Mouse (Mus musculus) hindbrain, embryonic 13.5 days (tissue): ENCODE measurements around the gene Bnipl. TPM values are rescaled to one million over a fixed set of nuclear protein-coding genes. Genes with fewer than 3 reads are reported as not detected.

Experiments
- ATAC-seq: fragments of 200-750 bp; cut with Nextera tagmentation; 2 replicates; pipeline ENCODE4 v1.8.0; 2017; ENCODE audit warnings: moderate TSS enrichment; ENCODE audit not compliant: low FRiP score
- H3K27ac ChIP-seq: fragments of 300-500 bp; sonication (generic); 2 replicates; pipeline ENCODE4 v1.5.1; 2015; ENCODE audit warnings: inconsistent platforms, mild to moderate bottlenecking, moderate library complexity
- H3K27me3 ChIP-seq: fragments of 300-500 bp; sonication (generic); 2 replicates; pipeline ENCODE4 v1.6.1; 2015; ENCODE audit warnings: mild to moderate bottlenecking, inconsistent platforms
- H3K36me3 ChIP-seq: fragments of 300-500 bp; sonication (generic); 2 replicates; pipeline ENCODE4 v1.6.1; 2015; ENCODE audit warnings: mild to moderate bottlenecking, inconsistent platforms
- H3K4me1 ChIP-seq: fragments of 300-500 bp; sonication (generic); replicated peaks from 2 replicates; pipeline ENCODE4 v1.6.1; 2015; ENCODE audit warnings: inconsistent platforms
- H3K4me2 ChIP-seq: fragments of 300-500 bp; sonication (generic); 2 replicates; pipeline ENCODE4 v1.6.1; 2015; ENCODE audit warnings: inconsistent platforms, mild to moderate bottlenecking, moderate library complexity
- H3K4me3 ChIP-seq: fragments of 300-500 bp; sonication (generic); 2 replicates; pipeline ENCODE4 v1.5.1; 2015; ENCODE audit warnings: mild to moderate bottlenecking, inconsistent platforms
- H3K9ac ChIP-seq: fragments of 300-500 bp; sonication (generic); 2 replicates; pipeline ENCODE4 v1.6.1; 2015; ENCODE audit warnings: mild to moderate bottlenecking, inconsistent platforms
- H3K9me3 ChIP-seq: fragments of 300-500 bp; sonication (generic); 2 replicates; pipeline ENCODE4 v1.6.1; 2016; ENCODE audit warnings: inconsistent platforms
- whole genome bisulfite sequencing: fragments of 180-500 bp; shearing (Covaris S2); methylation state at CpG from one replicate; pipeline ENCODE4 v1.1.7; 2015; 5-methylcytosine and 5-hydroxymethylcytosine counted together
- polyA plus RNA-seq: library from polyadenylated mRNA; unstranded; fragments of >200 nt; fragmentation: Nextera tagmentation; extraction: Ambion mirVana; gene quantifications from 2 replicates; pipeline ENCODE4 v1.2.1, GENCODE M21; 2015

The Bnipl gene
- polyA plus RNA-seq, 1 experiment from 2014 or later: 0.25 TPM

DNA sequence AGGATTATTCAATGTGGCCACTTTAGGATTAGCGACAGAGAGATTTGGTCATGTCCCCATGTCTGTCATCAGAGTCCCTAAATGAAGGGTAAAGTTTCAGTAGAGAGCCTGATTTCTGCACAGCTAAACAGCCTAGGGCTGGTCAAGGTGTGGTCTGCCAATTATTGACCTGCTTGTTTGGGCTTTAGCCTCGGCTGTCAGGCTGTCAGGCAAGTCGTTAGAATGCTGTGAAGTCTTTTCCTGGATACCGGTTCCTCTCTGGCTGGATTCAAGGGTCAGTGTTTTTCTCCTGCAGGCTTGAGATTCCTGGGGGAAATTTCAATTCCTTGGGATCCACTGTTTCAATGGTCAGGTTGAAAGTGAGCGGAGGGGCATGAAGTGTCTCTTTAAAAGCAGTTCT, 35.0 kb upstream of the Bnipl start:
- peaks cover 27% of the 10 kb centered on the region for H3K4me1 ChIP-seq
- peaks cover 33% of the 10 kb centered on the region for H3K36me3 ChIP-seq
- H3K9ac ChIP-seq: no peak overlapping the region
- H3K27ac ChIP-seq: no peak overlapping the region
- ATAC-seq: no peak
- H3K9me3 ChIP-seq: no peaks in the 10 kb centered on the region
- H3K4me3 ChIP-seq: no peak overlapping the region
- no peak overlapping the region for H3K4me2 ChIP-seq
- H3K27me3 ChIP-seq: no peaks in the 10 kb centered on the region
- 76% methylated on average over 5 of the region's 5 CpGs for WGBS

GRCm38 (mm10) chr3:95285390-95285789, 34.4 kb upstream of the Bnipl start:
- 96% methylated on average over 5 of the region's 5 CpGs for WGBS
- ATAC-seq: no peak
- 0 out of 2 replicates have a peak overlapping the region, but pooled peaks have one; percentile 13 for H3K9ac ChIP-seq

DNA sequence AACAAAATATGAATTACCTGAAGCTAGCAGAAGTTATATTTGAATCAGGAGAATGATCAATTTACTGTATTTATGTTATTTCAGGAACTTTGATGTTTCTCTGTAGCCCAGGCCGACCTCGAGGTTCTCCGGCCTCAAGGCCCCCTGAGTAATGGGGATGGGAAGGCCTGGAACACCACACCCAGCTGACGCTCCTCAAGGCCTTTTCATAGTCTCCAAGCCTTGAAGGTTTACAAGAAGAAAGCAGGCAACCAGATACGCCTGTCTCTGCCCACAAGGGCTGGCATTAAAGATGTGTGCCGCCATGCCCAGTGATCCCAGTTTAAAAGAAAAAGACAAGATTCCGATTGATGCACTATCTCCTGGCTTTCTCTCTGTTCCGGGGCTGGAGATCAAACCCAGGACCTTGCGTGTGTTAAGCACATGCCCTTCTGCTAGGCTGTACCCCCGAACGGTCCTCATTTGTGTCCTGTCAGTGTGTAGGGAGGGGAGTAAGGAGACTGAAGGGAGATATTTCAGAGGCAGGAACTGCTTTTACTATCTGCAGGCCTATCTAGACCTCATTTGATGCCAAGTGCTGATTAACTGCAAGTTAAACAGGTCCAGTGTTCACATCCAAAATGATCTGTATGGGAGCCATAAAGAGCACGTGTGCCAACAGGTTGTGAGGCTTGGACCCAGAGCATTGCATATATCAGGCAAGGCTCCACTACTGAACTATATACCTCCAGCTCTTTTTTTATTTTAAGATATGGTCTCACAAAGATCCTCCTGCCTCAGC, 33.7 kb upstream of the Bnipl start:
- H3K27me3 ChIP-seq: no peaks in the 10 kb centered on the region
- ATAC-seq: no peak
- H3K9ac ChIP-seq: peak overlapping the region; percentile 89; the same call in 1 of the 2 replicates
- peak overlapping the region; percentile 85 for H3K4me2 ChIP-seq
- no peak overlapping the region for H3K27ac ChIP-seq
- H3K36me3 ChIP-seq: peaks cover 20% of the 10 kb centered on the region
- H3K9me3 ChIP-seq: no peaks in the 10 kb centered on the region
- H3K4me1 ChIP-seq: peaks cover 37% of the 10 kb centered on the region
- WGBS: 91% methylated on average over 12 of the region's 12 CpGs
- peak overlapping the region; percentile 73 for H3K4me3 ChIP-seq

More at GRCm38 (mm10) chr3:95285390-95285789, 34.4 kb upstream of the Bnipl start:
- Histone ChIP-seq H3K9me3 (no peaks in the 10 kb centered on the region), H3K27ac (no peak overlapping the region), H3K27me3 (no peaks in the 10 kb centered on the region), H3K4me1 (peaks cover 33% of the 10 kb centered on the region), H3K4me2 (no peak overlapping the region), H3K36me3 (peaks cover 27% of the 10 kb centered on the region), H3K4me3 (no peak overlapping the region)

- H3K9ac ChIP-seq: peak overlapping the region; percentile 89
- peaks cover 39% of the 10 kb centered on the region for H3K4me1 ChIP-seq
- peak overlapping the region; percentile 73 for H3K4me3 ChIP-seq
- no peak for ATAC-seq
- WGBS: 20% methylated on average over 1 of the region's 1 CpGs
- peak overlapping the region; percentile 95 for H3K27ac ChIP-seq
- no peaks in the 10 kb centered on the region for H3K9me3 ChIP-seq
- H3K4me2 ChIP-seq: peak overlapping the region; percentile 85
- no peaks in the 10 kb centered on the region for H3K27me3 ChIP-seq
- peaks cover 15% of the 10 kb centered on the region for H3K36me3 ChIP-seq
Measured at GRCm38 (mm10) chr3:95284062-95284461, 33.1 kb upstream of the Bnipl start.

- H3K27ac ChIP-seq: peak overlapping the region; percentile 95
- H3K4me1 ChIP-seq: peaks cover 39% of the 10 kb centered on the region
- no peaks in the 10 kb centered on the region for H3K9me3 ChIP-seq
- H3K36me3 ChIP-seq: peaks cover 12% of the 10 kb centered on the region
- no peak for ATAC-seq
- H3K4me3 ChIP-seq: peak overlapping the region; percentile 73
- H3K27me3 ChIP-seq: no peaks in the 10 kb centered on the region
- H3K4me2 ChIP-seq: peak overlapping the region; percentile 85
- peak overlapping the region; percentile 89 for H3K9ac ChIP-seq
- 3% methylated on average over 7 of the region's 7 CpGs for WGBS
Measured at GRCm38 (mm10) chr3:95283589-95283941, 32.6 kb upstream of the Bnipl start.

- peak overlapping the region; percentile 95 for H3K27ac ChIP-seq
- H3K36me3 ChIP-seq: peaks cover 10% of the 10 kb centered on the region
- WGBS: under 1% methylated on average over 51 of the region's 51 CpGs
- H3K4me3 ChIP-seq: peak overlapping the region; percentile 73
- peak overlapping the region; percentile 85 for H3K4me2 ChIP-seq
- H3K27me3 ChIP-seq: no peaks in the 10 kb centered on the region
- ATAC-seq: peak; percentile 65
- peaks cover 39% of the 10 kb centered on the region for H3K4me1 ChIP-seq
- H3K9ac ChIP-seq: peak overlapping the region; percentile 89
- no peaks in the 10 kb centered on the region for H3K9me3 ChIP-seq
Measured at GRCm38 (mm10) chr3:95282865-95283588, 32.0 kb upstream of the Bnipl start.

DNA sequence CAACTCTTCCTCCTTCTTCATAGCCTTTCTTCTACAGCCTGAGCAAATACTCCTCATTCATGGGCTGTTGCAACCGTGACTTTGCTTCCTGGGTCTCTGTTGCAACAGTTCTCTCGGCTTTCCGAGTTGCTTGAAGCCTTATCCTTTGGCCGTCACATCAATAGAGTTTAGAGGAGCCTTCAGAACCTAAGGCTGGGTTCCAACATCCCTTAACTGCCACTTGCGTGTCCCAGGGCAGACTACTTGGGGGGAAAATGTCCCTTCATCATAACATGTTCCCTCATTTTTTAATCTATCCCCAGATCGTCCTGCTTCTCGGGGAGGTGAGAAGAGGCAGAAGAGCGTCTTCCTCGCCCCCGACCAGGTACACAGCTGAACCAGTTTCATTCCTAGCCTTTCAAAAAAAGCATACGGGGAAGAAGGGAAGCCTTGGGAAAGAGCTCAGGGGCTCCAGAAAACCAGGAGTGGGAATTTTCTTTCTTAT, 31.4 kb upstream of the Bnipl start:
- H3K4me3 ChIP-seq: peak overlapping the region; percentile 73
- no peaks in the 10 kb centered on the region for H3K9me3 ChIP-seq
- under 1% methylated on average over 11 of the region's 11 CpGs for WGBS
- peaks cover 7% of the 10 kb centered on the region for H3K36me3 ChIP-seq
- H3K27ac ChIP-seq: peak overlapping the region; percentile 95
- H3K9ac ChIP-seq: peak overlapping the region; percentile 89
- ATAC-seq: 0 out of 2 replicates have a peak, but pooled peaks have one; percentile 4
- peak overlapping the region; percentile 85 for H3K4me2 ChIP-seq
- peaks cover 39% of the 10 kb centered on the region for H3K4me1 ChIP-seq
- H3K27me3 ChIP-seq: no peaks in the 10 kb centered on the region

GRCm38 (mm10) chr3:95281216-95282126, 30.5 kb upstream of the Bnipl start, which contains the start of the genes Mindy1 and Prune1:
TSS of gene Mindy1 (plus strand) at chr3:95281345.
TSS of gene Prune1 (minus strand) at chr3:95282076.
- Histone ChIP-seq H3K9me3 (no peaks in the 10 kb centered on the region), H3K4me2 (peak within 1 kb of the TSS; percentile 85), H3K27me3 (no peaks in the 10 kb centered on the region), H3K9ac (peak within 1 kb of the TSS; percentile 89), H3K36me3 (peaks cover 7% of the 10 kb centered on the region; the same call in 1 of the 2 replicates), H3K4me1 (peaks cover 39% of the 10 kb centered on the region), H3K4me3 (peak within 1 kb of the TSS; percentile 73), H3K27ac (peak within 1 kb of the TSS; percentile 95)
- ATAC-seq: peak; percentile 93
- under 1% methylated on average over 53 of the region's 53 CpGs for WGBS

DNA sequence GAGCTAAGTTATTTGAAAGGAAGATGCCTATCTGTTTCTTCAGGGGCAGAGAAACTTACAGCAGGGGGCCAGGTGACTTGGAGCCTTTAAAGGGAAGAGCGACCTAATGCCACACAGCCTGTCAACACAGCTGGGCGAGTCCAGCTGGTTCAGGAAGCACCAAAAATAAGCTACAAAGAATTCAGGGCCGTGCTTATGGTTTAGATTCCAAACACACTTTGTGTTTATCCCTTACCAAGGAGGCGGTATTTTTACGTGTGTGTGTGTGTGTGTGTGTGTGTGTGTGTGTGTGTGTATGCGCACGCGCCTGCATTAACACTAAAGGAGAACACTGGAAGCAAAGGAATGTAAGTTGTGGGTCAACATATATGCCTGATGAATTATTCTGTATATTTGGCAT, 29.8 kb upstream of the Bnipl start:
- H3K36me3 ChIP-seq: peaks cover 7% of the 10 kb centered on the region; the same call in 1 of the 2 replicates
- peak overlapping the region; percentile 89 for H3K9ac ChIP-seq
- H3K4me3 ChIP-seq: peak overlapping the region; percentile 73
- H3K4me2 ChIP-seq: peak overlapping the region; percentile 85
- no peaks in the 10 kb centered on the region for H3K9me3 ChIP-seq
- no peak for ATAC-seq
- H3K27me3 ChIP-seq: no peaks in the 10 kb centered on the region
- peak overlapping the region; percentile 95 for H3K27ac ChIP-seq
- peaks cover 36% of the 10 kb centered on the region for H3K4me1 ChIP-seq
- 22% methylated on average over 8 of the region's 8 CpGs for WGBS

DNA sequence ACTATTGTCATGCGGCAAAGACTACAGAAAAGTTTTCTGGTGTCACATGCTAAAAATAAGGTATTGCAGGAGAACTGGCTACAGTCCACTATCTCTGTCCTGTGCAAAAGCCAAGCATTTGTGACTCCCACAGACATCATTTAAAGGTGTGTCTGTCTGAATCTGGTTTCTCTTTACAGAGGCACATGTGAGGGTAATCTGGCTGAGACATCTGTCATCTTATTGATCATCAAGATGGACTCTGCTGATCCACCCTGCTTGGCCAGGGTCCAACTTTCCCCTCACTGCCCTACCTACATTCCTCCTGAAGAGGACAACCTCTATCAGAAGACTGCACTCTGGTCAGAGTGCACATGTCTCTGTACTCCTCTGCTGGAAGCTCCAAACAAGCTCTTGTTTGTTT, 26.2 kb upstream of the Bnipl start:
- H3K36me3 ChIP-seq: peaks cover 7% of the 10 kb centered on the region; the same call in 1 of the 2 replicates
- H3K4me2 ChIP-seq: no peak overlapping the region
- H3K4me3 ChIP-seq: no peak overlapping the region
- H3K9ac ChIP-seq: no peak overlapping the region
- 84% methylated on average over 1 of the region's 1 CpGs for WGBS
- no peaks in the 10 kb centered on the region for H3K9me3 ChIP-seq
- H3K27me3 ChIP-seq: no peaks in the 10 kb centered on the region
- ATAC-seq: no peak
- H3K4me1 ChIP-seq: peaks cover 13% of the 10 kb centered on the region
- no peak overlapping the region for H3K27ac ChIP-seq

DNA sequence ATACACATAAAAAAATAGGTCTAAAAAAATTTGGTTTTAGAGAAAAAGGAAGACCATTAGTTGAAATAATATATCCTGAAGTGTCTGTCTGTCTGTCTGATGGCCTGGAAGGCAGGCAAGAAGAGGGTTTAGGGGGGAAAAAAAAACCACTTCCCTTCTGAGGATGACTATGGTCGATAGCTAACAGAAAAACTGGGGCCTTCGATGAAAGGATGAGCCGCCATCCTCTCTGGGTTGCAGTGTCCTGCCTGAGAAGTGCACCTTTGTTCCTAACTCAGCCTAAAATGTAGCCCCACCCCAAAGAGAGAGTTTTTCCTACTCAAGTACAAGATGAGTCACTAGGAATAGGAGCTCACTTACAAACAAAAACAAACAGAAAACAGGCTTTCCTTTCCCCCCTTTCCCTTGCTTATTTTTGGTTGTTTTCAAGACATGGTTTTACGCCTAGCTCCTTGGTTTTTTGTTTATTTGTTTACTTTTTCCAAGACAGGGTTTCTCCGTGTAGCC, 25.5 kb upstream of the Bnipl start:
- Histone ChIP-seq H3K4me3 (no peak overlapping the region), H3K4me1 (peaks cover 13% of the 10 kb centered on the region), H3K9me3 (no peaks in the 10 kb centered on the region), H3K9ac (no peak overlapping the region), H3K27me3 (no peaks in the 10 kb centered on the region), H3K27ac (no peak overlapping the region), H3K36me3 (peaks cover 7% of the 10 kb centered on the region; the same call in 1 of the 2 replicates), H3K4me2 (no peak overlapping the region)
- ATAC-seq: no peak
- WGBS: 74% methylated on average over 5 of the region's 5 CpGs
